Mouse (Mus musculus) megakaryocyte, embryonic 14.5 days (primary cell): ENCODE measurements at regions not wholly inside any gene's neighbourhood (a gene's known extent, or its start where the extent isn't known, plus 50 kb on each side); places are given as distances from the start of the nearest gene placed in this dataset.

ENCODE experiments used
- FLI1 ChIP-seq: IDR thresholded peaks from 2 replicates; pipeline ENCODE4 v1.6.1; 2012; ENCODE audit warnings: low read length, inconsistent platforms, mixed read lengths
- GATA1 ChIP-seq: IDR thresholded peaks from 3 replicates; pipeline ENCODE4 v1.6.1; 2012; ENCODE audit warnings: mixed read lengths, low read length, inconsistent platforms, borderline replicate concordance

- no peak for TF ChIP-seq FLI1
- TF ChIP-seq GATA1 = no peak
Measured at GRCm38 (mm10) chr8:87160416-87160815, 275.4 kb upstream of the N4bp1 start.
